Mouse (Mus musculus): ENCODE measurements at regions not wholly inside any gene's neighbourhood (a gene's known extent, or its start where the extent isn't known, plus 50 kb on each side); places are given as distances from the start of the nearest gene placed in this dataset.
"Not testable (repeated sequence)": the region's sequence is repeated elsewhere in the genome, so short reads cannot be mapped to it uniquely, and the experiment has no call there.

DNA sequence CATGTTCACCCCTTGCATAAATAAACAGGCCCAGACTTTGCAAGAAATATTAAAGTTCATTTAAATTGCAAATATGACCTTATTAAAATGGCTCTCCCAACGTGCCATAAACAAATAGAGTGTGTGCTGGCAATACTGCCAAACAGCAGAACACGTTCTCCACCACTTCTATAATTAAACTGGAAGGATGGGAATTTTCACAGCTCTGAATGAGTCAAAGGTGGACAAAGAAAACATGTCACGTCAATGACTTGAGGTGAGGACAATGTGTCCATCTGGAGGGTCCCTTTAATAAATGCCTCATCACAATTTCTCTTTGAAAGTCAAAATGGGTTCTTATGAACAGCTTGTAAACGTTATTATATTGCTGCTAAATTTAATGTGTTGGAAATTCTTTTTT, 114.8 kb downstream of the Galc start:
- no peaks in the 10 kb centered on the region for H3K36me3 ChIP-seq (ENCODE audit: control insufficient read depth, insufficient read depth, low read length, poor library complexity, severe bottlenecking)
- no peak for DNase-seq (ENCODE audit: low read depth, low spot score)
- H3K27me3 ChIP-seq (ENCODE audit: control insufficient read depth, insufficient read depth, low read length, poor library complexity, severe bottlenecking), result no peaks in the 10 kb centered on the region

DNA sequence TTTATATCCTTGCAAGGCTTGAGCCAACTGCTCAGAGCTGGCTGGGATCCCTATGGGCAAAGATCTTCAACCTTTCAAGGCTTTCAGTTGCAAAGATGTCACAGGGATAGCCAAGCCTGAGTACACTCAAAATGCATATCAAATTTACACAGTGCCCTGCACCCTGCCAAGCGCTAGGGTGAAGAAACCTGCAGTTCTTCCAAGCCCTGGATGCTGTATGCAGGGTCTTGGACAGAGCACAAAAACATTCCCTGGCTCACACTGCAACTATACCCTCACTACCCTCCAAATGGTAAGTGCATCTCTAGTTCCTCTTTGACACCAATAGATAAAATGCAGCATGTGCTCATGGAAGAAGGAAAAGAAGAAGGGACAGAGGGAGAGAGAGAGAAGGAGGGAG, 116.1 kb downstream of the Galc start:
- DNase-seq (ENCODE audit: low read depth, low spot score), result no peak
- H3K27me3 ChIP-seq (ENCODE audit: control insufficient read depth, insufficient read depth, low read length, poor library complexity, severe bottlenecking), result no peaks in the 10 kb centered on the region
- no peaks in the 10 kb centered on the region for H3K36me3 ChIP-seq (ENCODE audit: control insufficient read depth, insufficient read depth, low read length, poor library complexity, severe bottlenecking)

DNA sequence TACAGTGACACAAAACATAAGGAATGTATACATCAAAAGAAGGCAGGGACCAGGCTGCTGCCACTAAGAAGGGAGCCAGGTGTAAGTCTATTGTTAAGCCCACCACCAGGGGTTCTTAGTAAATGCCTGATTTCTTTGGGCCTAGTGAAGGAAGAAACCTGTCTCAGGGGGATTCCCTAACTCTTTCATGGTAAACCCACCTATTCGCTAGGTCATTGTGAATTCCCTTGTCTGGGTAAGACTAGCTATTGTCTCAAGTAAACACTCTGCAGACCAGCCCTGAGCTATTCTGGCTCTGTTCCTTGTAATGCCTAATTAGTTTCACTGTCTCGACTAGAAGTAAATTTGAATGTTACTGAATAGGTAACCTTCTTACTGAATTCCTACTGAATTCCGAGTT, 119.4 kb downstream of the Galc start:
- H3K36me3 ChIP-seq (ENCODE audit: control insufficient read depth, insufficient read depth, low read length, poor library complexity, severe bottlenecking); H3K27me3 ChIP-seq (ENCODE audit: control insufficient read depth, insufficient read depth, low read length, poor library complexity, severe bottlenecking); DNase-seq (ENCODE audit: low read depth, low spot score): not testable (repeated sequence)

DNA sequence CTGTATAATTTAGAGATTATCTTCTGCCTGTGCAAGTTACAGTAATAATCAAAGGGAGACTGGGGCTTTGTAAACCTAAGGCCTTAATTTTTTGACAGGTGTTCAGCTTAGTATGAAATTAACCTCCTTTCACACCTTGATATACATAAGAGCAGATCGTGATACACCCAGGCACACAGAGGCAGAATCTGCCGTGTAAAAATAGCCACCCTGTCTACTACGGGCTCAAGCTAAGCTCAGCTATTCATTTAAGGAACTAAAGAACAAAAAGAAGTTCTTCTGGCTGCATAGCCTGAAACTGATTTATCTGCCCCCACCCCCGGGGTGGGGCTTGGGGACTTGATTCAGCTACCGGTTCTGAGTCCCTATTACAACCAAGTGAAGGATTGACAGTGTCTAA, 128.0 kb downstream of the Galc start:
- no peak for DNase-seq (ENCODE audit: low read depth, low spot score)
- Histone ChIP-seq H3K27me3 (ENCODE audit: control insufficient read depth, insufficient read depth, low read length, poor library complexity, severe bottlenecking) (no peaks in the 10 kb centered on the region), H3K36me3 (ENCODE audit: control insufficient read depth, insufficient read depth, low read length, poor library complexity, severe bottlenecking) (no peaks in the 10 kb centered on the region)

DNA sequence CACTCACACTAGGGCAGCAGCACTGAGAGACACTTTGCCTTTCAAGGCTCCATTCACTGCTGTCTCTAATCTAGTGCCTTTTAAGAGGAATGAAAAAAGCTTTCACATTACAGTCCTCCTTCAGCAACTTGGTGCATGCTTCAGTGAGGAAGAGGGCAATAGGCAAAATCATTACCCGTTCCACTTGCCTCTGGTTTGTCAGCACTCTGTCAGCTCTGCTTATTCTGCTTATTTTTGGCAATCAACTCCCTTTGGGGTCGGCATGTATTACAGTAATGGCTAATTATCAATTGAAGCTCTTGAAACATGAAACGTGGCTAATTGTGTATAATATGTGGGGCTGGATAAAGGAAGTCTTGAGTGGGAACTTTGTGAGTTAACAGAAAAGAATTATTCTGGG, 135.7 kb downstream of the Galc start:
- no peaks in the 10 kb centered on the region for H3K27me3 ChIP-seq (ENCODE audit: control insufficient read depth, insufficient read depth, low read length, poor library complexity, severe bottlenecking)
- no peak for DNase-seq (ENCODE audit: low read depth, low spot score)
- no peaks in the 10 kb centered on the region for H3K36me3 ChIP-seq (ENCODE audit: control insufficient read depth, insufficient read depth, low read length, poor library complexity, severe bottlenecking)

DNA sequence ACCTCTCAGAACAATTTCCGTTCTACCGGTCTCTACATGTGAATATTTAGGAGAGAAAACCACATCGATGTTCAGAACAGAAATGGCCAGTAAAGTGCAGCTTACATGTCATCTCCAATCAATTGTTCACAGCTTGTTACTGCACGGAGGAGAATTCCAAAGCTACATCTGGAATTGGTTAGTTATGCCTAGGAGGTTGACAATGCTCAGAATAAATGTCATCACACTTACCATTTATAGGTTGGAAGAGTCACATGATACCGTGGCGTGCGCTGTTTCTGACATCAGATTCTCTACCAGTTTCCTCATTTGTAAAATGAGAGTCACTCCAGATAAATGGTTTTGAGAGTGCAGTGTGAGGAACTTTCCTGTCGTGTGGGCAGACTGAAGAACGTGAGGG, 151.2 kb downstream of the Galc start:
- no peaks in the 10 kb centered on the region for H3K27me3 ChIP-seq (ENCODE audit: control insufficient read depth, insufficient read depth, low read length, poor library complexity, severe bottlenecking)
- DNase-seq (ENCODE audit: low read depth, low spot score), result no peak
- H3K36me3 ChIP-seq (ENCODE audit: control insufficient read depth, insufficient read depth, low read length, poor library complexity, severe bottlenecking), result no peaks in the 10 kb centered on the region

DNA sequence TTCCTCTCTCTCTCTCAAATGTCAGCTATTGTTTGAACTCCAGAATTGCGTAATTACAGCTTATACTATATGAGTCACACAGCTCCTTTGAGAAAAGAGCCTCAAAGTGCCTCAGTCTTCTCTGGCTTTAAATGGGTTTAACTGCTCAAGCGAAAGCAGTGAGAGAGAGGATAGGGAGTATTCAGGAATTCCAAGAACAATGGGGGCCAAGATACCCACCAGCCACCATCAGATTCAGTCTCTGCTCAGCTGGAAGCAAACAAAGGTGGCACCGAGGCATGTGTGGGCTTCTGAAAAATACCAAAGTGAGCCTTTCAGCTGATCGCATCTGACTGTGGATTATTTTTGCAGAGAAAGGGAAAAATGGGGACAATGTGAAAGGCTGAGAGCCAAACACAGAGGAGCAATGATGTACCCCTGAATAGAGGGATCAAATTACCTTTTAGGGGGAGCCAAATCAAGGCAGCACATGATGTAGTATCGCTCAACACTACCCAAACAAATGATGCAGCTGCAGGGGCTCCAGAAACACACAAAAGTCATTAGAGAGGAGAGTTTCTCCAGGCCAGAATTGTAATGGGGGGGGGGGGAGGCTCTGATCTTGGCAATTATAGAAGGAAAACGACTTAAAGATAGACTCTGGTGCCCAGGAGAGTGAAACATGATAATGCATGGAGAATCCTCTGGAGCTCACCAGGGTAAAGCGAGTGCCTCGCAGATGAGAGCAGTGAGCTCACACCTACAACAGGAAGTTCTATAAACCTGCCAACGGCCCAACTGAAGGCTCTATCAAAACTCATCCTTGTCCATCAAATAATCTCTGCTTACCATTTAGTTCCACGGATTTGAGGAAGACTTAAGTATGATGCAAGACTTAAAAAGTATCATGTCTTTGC, 152.2 kb downstream of the Galc start:
- no peaks in the 10 kb centered on the region for H3K27me3 ChIP-seq (ENCODE audit: control insufficient read depth, insufficient read depth, low read length, poor library complexity, severe bottlenecking)
- no peak for DNase-seq (ENCODE audit: low read depth, low spot score)

DNA sequence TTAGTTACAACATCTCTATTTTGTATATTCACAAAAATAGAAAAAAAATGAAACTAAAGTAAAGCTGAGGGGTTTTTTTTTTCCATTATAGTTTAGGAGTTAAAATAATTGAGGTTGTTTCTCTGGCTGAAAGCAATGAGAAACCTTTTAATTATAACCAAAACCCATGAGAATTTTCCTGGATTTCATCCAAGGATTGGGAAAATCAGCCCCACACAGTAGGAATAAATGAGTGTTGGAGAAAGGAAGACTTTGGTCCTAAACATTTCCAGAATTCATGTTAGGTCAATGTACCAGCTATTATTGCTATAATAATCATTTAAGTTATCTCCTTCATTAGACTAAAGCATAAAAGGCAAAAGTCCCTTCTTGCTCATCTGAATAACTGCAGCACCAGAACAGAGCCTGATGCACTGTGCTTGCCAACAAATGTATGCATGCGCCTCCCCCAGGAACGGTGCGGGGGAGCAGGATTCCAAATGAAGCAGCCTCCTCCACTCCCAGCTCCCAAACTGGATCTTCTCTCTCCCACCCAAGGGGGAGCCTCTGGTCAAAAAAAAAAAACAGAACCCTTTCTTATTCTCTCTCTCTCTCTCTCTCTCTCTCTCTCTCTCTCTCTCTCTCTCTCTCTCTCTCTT, 153.0 kb downstream of the Galc start:
- no peaks in the 10 kb centered on the region for H3K36me3 ChIP-seq (ENCODE audit: control insufficient read depth, insufficient read depth, low read length, poor library complexity, severe bottlenecking)
- no peak for DNase-seq (ENCODE audit: low read depth, low spot score)
- H3K27me3 ChIP-seq (ENCODE audit: control insufficient read depth, insufficient read depth, low read length, poor library complexity, severe bottlenecking), result no peaks in the 10 kb centered on the region

More for the DNA sequence above, 152.2 kb downstream of the Galc start:
- no peaks in the 10 kb centered on the region for H3K36me3 ChIP-seq (ENCODE audit: control insufficient read depth, insufficient read depth, low read length, poor library complexity, severe bottlenecking)

DNA sequence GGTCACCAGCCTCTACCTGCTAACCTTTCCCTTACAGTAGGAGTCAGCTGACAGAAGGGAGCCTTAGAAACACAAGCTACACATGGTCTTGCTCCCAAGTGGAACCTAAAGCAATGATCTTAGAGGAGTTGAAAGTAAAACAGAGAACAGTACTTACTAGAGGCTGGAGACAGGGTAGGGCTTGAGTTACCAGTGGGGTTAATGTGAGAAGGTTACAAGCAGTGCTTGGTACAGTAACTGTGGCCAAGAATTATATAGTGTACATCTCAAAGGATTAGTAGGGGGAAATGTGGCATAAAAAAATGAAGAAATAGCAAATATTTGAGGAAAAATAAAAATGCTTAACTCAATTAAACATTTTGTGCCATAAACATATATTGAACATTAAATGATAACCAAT, 153.5 kb downstream of the Galc start:
- no peaks in the 10 kb centered on the region for H3K27me3 ChIP-seq (ENCODE audit: control insufficient read depth, insufficient read depth, low read length, poor library complexity, severe bottlenecking)
- DNase-seq (ENCODE audit: low read depth, low spot score), result no peak
- H3K36me3 ChIP-seq (ENCODE audit: control insufficient read depth, insufficient read depth, low read length, poor library complexity, severe bottlenecking), result no peaks in the 10 kb centered on the region

DNA sequence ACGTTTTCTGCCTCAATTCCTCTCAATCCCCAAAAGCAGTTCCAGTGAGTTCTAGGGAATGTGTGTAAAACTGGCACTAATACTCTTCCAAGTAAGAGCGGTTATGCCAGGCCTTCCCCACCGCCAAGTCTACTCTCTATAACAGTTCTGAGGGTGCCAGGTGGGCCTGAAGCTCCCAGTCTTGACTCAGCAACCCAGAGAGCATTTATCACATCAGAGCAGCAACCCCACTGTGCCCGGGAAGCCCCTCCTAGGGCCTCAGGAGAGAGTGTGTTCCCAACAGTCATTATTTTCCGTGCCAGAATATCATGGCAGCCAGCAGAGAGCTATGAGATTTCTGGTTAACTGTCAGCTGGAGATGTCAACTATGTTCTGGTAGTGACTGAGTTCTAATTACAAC, 169.1 kb downstream of the Galc start:
- no peaks in the 10 kb centered on the region for H3K36me3 ChIP-seq (ENCODE audit: control insufficient read depth, insufficient read depth, low read length, poor library complexity, severe bottlenecking)
- no peaks in the 10 kb centered on the region for H3K27me3 ChIP-seq (ENCODE audit: control insufficient read depth, insufficient read depth, low read length, poor library complexity, severe bottlenecking)
- no peak for DNase-seq (ENCODE audit: low read depth, low spot score)

DNA sequence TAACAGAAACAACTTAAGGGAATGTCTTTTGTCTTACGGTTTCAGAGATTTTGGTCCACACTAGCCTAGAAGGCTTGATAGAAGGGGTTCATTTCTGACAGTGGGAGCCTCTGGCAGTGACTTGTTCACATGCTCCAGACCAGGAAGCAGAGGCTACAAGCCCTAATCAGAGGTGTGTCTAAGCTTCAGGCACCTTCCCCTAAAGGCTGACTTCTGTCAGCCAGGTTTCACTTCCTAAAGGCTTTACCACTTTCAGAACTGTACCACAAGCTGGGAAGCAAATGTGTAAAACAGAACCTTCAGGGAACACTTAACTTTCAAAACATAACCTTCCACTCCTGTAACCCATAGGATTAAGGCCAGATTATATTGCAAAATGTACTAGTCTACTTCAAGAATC, 180.9 kb downstream of the Galc start:
- Histone ChIP-seq H3K27me3 (ENCODE audit: control insufficient read depth, insufficient read depth, low read length, poor library complexity, severe bottlenecking) (no peaks in the 10 kb centered on the region), H3K36me3 (ENCODE audit: control insufficient read depth, insufficient read depth, low read length, poor library complexity, severe bottlenecking) (no peaks in the 10 kb centered on the region)
- no peak for DNase-seq (ENCODE audit: low read depth, low spot score)

DNA sequence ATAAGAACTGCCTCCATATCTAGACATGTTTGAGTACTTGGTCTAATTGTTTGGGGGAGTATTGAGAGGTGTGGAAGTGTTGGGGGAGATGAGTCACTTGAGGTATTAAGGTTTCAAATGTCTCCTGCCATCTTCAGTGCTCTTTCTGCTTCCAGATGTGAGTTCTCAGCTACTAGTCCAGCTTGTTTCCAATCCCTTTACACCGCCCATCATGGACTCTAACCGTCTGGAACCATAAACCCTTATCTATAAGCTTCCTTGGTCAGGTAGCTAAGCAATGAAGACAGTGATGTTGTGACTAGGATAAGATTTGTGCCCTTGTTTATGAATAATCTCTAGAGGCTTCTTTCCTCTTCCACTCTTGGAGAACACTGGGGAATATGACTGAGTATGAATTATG, 183.7 kb downstream of the Galc start:
- Histone ChIP-seq H3K27me3 (ENCODE audit: control insufficient read depth, insufficient read depth, low read length, poor library complexity, severe bottlenecking) (no peaks in the 10 kb centered on the region), H3K36me3 (ENCODE audit: control insufficient read depth, insufficient read depth, low read length, poor library complexity, severe bottlenecking) (no peaks in the 10 kb centered on the region)
- no peak for DNase-seq (ENCODE audit: low read depth, low spot score)

DNA sequence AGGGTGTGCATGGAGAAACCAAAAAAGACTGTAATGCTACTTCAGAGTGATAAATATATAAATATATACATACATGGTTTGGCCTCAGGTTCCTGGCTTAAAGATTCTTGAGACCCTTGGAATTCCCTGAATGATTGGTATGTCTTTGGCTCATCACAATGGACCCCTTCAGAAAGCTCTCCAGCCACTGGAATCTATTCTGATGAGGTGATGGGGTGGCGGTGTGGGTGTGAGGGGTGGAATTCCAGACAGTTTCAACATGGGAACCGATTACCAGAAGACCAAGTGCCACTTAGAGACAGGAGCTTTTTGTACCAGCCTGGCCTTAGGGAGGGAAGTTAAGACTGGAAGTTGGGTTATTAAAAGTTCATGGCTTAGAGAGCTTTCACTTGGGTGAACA, 190.1 kb downstream of the Galc start:
- no peaks in the 10 kb centered on the region for H3K36me3 ChIP-seq (ENCODE audit: control insufficient read depth, insufficient read depth, low read length, poor library complexity, severe bottlenecking)
- no peak for DNase-seq (ENCODE audit: low read depth, low spot score)
- no peaks in the 10 kb centered on the region for H3K27me3 ChIP-seq (ENCODE audit: control insufficient read depth, insufficient read depth, low read length, poor library complexity, severe bottlenecking)

DNA sequence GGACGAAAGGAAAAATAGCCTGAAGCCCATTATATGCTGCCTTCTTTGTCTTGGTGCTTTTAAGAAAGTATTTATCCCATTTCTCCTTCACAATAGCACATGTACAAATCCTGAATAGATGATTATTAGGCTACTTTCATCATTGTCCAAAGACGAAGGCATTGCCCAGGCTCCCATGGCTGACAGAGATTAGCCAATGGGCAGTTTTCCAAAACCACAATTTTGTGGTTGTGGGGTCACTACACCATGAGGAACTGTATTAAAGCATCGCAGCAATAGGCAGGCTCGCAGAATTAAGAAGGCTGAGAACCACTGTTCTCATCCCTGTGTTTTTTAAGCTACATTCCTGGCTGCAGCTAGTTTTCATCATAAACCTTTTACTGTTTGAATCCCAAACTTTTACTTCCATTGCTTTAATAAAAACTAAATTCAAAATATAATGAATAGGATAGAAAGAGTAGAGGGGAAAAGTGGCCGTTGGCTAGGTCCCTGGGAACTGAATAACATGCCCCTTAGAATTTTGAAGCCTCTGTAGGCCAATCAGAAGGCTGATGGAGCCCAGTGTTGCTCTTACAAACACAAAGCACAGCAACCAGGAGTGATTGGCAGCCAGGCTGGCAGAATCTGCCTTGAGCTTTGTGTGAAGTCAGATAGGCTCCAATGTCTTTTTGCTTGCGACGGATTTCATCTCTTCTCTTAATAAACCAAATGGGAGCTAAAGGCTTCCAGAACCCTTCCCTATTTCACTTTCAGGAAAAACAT, 199.7 kb downstream of the Galc start:
- Histone ChIP-seq H3K27me3 (ENCODE audit: control insufficient read depth, insufficient read depth, low read length, poor library complexity, severe bottlenecking) (no peaks in the 10 kb centered on the region), H3K36me3 (ENCODE audit: control insufficient read depth, insufficient read depth, low read length, poor library complexity, severe bottlenecking) (no peaks in the 10 kb centered on the region)
- no peak for DNase-seq (ENCODE audit: low read depth, low spot score)

DNA sequence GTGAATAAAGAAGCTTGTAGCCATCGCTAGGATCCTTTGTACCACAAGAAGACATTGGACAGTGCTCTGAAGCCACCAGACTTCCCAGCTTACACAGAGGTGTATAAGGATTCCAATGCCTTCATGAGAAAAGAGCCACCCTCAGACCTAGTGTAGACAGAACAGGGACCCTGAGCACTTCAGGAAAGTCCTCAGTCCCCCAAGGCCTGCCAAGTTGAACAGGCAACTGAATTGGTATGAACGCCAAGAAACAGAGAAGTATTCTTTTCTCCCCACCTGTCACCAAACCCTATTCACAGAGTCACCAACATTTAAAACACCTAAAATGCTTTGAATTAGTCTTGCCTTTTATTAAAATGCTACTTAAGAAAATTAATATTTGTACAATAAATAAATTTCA, 200.3 kb downstream of the Galc start:
- DNase-seq (ENCODE audit: low read depth, low spot score), result no peak
- no peaks in the 10 kb centered on the region for H3K36me3 ChIP-seq (ENCODE audit: control insufficient read depth, insufficient read depth, low read length, poor library complexity, severe bottlenecking)
- H3K27me3 ChIP-seq (ENCODE audit: control insufficient read depth, insufficient read depth, low read length, poor library complexity, severe bottlenecking), result no peaks in the 10 kb centered on the region

All from splenic B cell, adult 2 months (primary cell).